Mouse (Mus musculus) adrenal gland, postnatal 14 days (tissue): ENCODE results near the gene Fam20a. TPM values are rescaled to one million over a fixed set of nuclear protein-coding genes. Genes with fewer than 3 reads are reported as not detected.

Source experiments
- DNase-seq: peaks from one replicate; pipeline ENCODE4 v3.0.0; 2021; ENCODE audit warnings: mixed read lengths
- long read RNA-seq, 2 experiments: library from polyadenylated mRNA; stranded (forward); transcript quantifications; one replicate each; pipeline ENCODE4 v2.0.0; 2021
- total RNA-seq: library from RNA; stranded (reverse); gene quantifications from 2 replicates; pipeline ENCODE4 v1.2.3, GENCODE M21; 2021

The Fam20a gene
- 6.0 and 9.0 TPM in 2 replicates for total RNA-seq
- long read RNA-seq, experiment 1, partial matches to known transcripts, result 0 of 3 reads
- long read RNA-seq, experiment 1, other reads (novel, unspliced or antisense), result 1 of 3 reads
- long read RNA-seq, experiment 2, transcript Fam20a-201 (11 exons, 2,541 nt), result major isoform, 9 of 10 reads
- long read RNA-seq, experiment 2, partial matches to known transcripts, result 0 of 10 reads
- long read RNA-seq, experiment 2, other reads (novel, unspliced or antisense), result 1 of 10 reads

- peak; percentile 81 for DNase-seq
Observed at GRCm38 (mm10) chr11:109721781-109722446, at the start of gene Fam20a. Gene Fam20a (minus strand): TSS chr11:109722279.

GRCm38 (mm10) chr11:109771381-109771780, 49.3 kb upstream of the Fam20a start:
- no peak for DNase-seq

DNA sequence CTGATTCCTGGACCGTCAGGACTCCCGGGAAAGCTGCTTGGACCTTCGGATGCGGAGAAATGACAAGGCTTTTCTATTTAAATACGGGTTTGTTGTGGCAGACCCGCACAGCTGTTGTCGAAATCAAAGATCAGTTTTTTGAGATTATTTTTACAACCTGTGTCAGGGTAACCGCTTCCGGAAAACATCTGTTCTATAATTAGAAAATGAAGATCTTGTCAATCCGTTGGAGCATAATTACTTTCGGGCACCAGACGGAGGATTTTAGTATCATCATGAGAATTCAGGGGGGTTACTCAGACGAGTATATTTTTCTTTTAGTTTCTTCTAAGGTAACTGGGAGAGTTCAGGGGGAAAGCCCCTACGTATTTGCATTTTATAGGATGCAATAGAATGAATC, 48.1 kb upstream of the Fam20a start:
- no peak for DNase-seq

- no peak for DNase-seq
Observed at GRCm38 (mm10) chr11:109769091-109769490, 47.0 kb upstream of the Fam20a start.

GRCm38 (mm10) chr11:109760063-109760462, 38.0 kb upstream of the Fam20a start:
- no peak for DNase-seq

DNA sequence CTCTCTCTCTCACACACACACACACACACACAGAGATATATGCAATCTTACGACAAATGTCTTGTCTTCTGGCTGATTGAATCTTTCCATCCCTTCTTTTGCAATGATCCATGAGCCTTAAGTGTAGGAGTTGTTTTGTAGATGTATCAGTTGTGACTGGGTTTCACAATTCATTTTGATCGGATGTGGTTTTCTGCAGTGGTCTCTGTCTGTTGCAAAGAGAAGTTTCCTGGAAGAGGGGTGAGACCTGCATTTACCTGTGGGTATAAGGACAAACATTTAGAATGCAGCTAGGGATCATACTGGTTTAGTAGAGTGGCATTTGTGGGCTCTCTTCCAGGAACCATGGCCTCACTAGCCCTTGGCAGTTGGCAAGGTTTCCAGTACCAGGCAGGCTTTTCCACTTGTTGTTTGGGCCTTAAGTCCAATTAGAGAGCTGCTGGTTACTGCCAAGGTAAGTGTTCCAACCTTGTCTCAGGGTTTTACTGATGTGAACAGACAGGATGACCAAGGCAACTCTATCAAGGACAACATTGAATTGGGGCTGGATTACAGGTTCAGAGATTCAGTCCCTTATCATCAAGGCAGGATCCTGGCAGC, 36.6 kb upstream of the Fam20a start:
- peak; percentile 46 for DNase-seq

DNA sequence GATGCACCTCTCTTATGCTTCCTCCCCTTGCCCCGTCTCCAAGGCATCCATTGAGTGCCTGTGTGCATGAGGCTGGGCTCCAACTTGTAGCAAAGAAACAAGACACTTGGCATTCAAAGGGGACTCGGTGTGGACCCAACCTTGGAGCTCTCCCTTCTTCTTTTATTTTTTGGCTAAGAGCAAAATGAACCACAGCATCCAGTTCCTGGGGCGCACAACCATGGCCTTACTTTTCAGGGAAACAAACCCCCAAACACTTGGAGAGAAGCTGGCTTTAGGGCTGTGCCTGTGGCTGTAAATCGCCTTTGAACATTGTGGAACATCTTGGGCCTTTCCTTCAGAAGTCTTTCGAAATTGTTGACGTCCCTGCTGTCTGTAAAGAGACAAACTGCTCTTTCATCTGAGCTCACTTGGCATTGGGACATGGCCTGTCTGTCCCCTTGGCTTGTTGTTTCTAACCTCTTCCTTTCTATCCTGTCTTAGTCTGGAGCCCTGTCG, 32.1 kb upstream of the Fam20a start:
- DNase-seq, result peak; percentile 16

- DNase-seq, result no peak
Observed at GRCm38 (mm10) chr11:109751636-109752603, 29.8 kb upstream of the Fam20a start.

DNA sequence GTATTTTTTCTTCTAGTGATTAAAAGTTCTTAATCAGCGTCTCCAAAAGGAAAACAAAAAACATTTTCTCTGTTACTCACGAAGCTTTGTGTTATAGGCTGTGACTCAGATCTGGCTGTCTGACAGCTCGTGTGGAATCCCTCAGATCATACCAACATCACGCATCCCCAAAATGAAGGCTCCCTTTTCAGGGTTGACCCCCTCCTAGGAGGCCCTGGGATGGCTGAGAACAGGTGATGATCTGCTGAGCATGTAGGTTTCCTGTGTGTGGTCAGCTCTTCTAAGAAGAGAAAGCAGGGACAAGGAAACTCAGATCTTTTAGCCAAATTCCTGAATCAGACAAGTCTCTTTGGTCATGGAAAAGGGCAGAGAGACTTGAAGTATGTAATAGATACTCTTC, 23.1 kb upstream of the Fam20a start:
- DNase-seq, result no peak

DNA sequence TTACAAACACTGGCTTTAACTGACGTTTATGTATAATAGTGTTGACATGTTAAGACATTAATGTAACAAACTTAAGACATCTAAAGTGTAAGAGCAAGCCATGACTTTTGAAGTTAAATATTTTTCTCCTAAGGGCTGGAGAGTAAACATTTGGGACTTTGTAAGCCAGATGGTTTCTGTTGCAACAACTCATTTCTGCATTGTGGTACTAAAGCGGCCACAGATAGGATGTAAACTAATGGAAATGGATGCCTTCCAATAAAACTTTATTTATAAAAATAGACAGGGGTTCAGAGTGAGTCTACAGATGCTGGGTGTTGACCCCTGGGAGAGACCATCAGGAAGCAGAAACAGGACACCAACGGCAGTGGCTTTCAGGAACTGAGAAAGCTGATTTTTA, 15.9 kb upstream of the Fam20a start:
- DNase-seq, result no peak

- no peak for DNase-seq
Observed at GRCm38 (mm10) chr11:109736406-109736805, 14.3 kb upstream of the Fam20a start.

DNA sequence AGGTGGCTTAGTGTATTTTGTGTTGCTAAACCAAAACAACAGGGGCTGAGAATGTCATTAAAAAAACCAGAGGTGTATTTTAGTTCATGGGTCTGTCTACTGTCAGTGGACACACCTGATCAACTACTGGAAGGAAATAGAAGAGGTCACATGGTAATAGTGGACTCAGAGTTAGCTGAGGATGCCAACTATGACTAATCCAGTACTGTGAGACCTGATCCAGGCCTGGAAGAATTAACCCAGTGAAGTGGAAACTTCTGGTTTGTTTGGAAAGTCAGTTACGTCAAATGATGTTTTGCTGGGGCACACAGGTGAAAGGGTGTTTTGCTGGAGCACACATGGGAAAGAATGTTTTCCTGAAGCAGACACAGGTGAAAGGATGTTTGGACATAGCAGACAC, 12.3 kb upstream of the Fam20a start:
- no peak for DNase-seq

GRCm38 (mm10) chr11:109732726-109733438, 10.8 kb upstream of the Fam20a start:
- DNase-seq, result no peak

DNA sequence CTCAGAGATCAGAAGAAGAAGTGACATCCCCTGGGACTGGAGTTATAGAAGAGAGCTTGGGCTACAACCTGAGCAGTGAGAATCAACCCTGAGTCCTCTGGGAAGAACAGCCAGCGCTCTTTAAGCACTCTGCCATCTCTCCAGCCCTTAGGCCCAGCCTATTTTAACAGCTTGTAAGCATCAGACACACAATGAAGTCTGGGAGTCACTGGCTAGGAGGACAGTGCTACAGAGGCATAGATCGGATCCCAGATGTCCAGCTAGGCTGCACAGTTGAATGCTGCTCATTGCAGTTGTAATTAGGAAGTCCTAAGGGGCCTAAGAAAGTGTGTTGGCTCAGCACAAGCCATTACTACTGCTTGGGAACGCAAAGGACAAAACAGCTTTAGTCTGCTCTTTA, 6.3 kb upstream of the Fam20a start:
- no peak for DNase-seq

DNA sequence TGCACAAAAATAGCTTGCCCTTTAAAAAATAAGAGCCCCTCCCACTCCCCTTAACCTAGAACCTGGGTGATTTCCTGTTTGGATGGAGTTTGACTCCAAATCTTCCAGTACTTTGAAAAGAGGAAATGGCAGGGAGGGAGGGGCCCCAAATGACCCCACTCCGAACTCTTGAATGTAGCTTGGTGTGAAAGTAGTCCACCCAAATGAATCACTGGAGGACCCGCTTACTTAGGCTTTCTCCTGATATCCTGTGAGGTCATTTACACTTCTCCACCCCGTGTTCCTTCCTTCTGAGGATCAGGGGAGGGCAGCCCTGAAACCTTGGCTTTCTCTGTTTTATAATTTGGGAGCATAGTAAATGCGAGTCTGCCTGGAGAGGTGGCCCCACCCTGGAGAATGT, 632 bp upstream of the Fam20a start:
- DNase-seq, result peak; percentile 44

GRCm38 (mm10) chr11:109721320-109721780, 729 bp downstream of the Fam20a start:
- DNase-seq, result peak; percentile 80

- DNase-seq, result peak; percentile 30
Observed at GRCm38 (mm10) chr11:109720809-109721319, 1.2 kb downstream of the Fam20a start.

DNA sequence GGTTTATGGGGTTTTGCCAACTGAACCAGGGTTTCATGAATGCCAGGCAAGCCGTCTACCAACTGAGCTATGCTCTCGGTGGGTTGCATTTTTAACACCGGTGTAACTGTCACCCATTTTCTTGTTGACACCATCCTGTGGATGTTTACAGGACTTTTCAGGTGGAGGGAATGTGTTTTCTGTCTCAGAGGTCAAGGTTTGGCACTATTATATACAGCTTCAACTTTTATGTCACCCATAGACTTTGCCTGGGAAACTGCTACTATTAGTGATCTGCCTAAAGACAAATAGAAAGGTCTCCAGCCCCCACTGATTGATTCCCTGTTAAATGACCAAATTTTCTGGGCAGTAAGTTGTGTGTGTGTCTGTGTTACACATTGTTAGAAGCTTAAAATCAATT, 2.7 kb downstream of the Fam20a start:
- DNase-seq, result no peak

DNA sequence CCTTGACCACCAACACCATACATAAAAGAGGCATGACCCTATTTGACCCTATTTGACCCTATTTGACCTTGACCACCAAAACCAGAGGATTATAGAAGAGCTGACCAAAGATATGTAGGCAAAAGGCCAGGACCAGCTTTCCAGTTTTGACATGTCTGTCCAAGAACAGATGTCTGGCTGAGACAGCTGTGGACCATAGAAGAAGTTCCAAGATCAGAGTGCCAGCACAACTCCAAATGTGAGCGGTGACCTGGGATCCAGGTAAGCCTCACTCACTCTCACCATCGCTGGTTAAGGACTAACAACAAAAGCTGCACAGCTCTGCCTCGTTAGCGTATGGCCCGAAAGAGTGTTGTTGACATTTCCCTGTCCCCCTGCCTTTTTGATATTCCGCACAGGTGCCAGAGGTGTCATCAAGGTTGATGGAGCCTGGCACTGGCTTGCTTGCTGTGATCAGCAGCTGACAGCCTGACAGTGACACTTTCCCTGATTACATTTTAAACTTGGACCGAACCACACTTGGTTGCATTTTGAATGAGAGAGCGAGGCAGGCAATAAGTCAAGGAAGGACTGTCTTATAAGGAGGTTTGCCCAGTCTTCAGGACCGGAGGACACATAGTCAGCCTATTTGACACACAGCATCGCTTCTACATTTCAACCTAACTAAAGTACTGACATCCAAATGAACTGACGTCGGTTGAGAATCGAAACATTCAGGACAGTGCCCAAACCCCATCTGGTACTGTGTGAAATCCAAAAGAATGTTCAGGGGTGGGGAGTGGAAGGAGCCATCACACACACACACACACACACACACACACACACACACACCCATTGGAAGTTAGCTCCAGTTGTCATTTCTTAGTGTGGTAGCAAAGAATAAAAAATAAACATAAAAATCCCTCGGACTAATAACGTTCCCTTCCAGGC, 3.8 kb downstream of the Fam20a start:
- DNase-seq, result no peak

- no peak for DNase-seq
Observed at GRCm38 (mm10) chr11:109717448-109717847, 4.6 kb downstream of the Fam20a start.
